Mouse (Mus musculus) forebrain, embryonic 16.5 days (tissue): ENCODE results near the gene Haus8. TPM values are rescaled to one million over a fixed set of nuclear protein-coding genes. Genes with fewer than 3 reads are reported as not detected.
"Not testable (repeated sequence)": the region's sequence is repeated elsewhere in the genome, so short reads cannot be mapped to it uniquely, and the experiment has no call there.

Experiments used
- ATAC-seq: fragments of 200-750 bp; cut with Nextera tagmentation; 2 replicates; pipeline ENCODE4 v1.8.0; 2017; ENCODE audit warnings: mild to moderate bottlenecking, moderate library complexity
- H3K27ac ChIP-seq: fragments of 300-500 bp; sonication (generic); 2 replicates; pipeline ENCODE4 v1.5.1; 2014; ENCODE audit warnings: low read length, control low read depth
- H3K27me3 ChIP-seq: fragments of 300-500 bp; sonication (generic); replicated peaks from 2 replicates; pipeline ENCODE4 v1.6.1; 2014; ENCODE audit warnings: low read length; ENCODE audit not compliant: control insufficient read depth, insufficient read depth
- H3K36me3 ChIP-seq: fragments of 300-500 bp; sonication (generic); 2 replicates; pipeline ENCODE4 v1.6.1; 2014; ENCODE audit not compliant: control insufficient read depth, insufficient read depth
- H3K4me1 ChIP-seq: fragments of 300-500 bp; sonication (generic); replicated peaks from 2 replicates; pipeline ENCODE4 v1.6.1; 2014; ENCODE audit warnings: low read length; ENCODE audit not compliant: control insufficient read depth, insufficient read depth
- H3K4me2 ChIP-seq: fragments of 300-500 bp; sonication (generic); 2 replicates; pipeline ENCODE4 v1.6.1; 2014; ENCODE audit warnings: mild to moderate bottlenecking, low read length, control low read depth
- H3K4me3 ChIP-seq: fragments of 300-500 bp; sonication (generic); replicated peaks from 2 replicates; pipeline ENCODE4 v1.5.1; 2014; ENCODE audit warnings: mild to moderate bottlenecking, low read length, control low read depth
- H3K9ac ChIP-seq: fragments of 300-500 bp; sonication (generic); replicated peaks from 2 replicates; pipeline ENCODE4 v1.6.1; 2014; ENCODE audit warnings: low read depth, low read length, control low read depth
- H3K9me3 ChIP-seq: fragments of 300-500 bp; sonication (generic); 2 replicates; pipeline ENCODE4 v1.6.1; 2016; ENCODE audit warnings: low read length; ENCODE audit not compliant: control insufficient read depth
- whole genome bisulfite sequencing: fragments of 180-500 bp; shearing (Covaris S2); extraction: QIAGEN DNeasy Blood & Tissue Kit; methylation state at CpG from one replicate; pipeline ENCODE4 v1.1.7; 2014; 5-methylcytosine and 5-hydroxymethylcytosine counted together
- polyA plus RNA-seq: library from polyadenylated mRNA; unstranded; fragments of >200 nt; fragmentation: Nextera tagmentation; extraction: Ambion mirVana; gene quantifications from 2 replicates; pipeline ENCODE4 v1.2.1, GENCODE M21; 2015

Haus8 gene
- polyA plus RNA-seq, 1 experiment from 2014 or later: 56.0 TPM

DNA sequence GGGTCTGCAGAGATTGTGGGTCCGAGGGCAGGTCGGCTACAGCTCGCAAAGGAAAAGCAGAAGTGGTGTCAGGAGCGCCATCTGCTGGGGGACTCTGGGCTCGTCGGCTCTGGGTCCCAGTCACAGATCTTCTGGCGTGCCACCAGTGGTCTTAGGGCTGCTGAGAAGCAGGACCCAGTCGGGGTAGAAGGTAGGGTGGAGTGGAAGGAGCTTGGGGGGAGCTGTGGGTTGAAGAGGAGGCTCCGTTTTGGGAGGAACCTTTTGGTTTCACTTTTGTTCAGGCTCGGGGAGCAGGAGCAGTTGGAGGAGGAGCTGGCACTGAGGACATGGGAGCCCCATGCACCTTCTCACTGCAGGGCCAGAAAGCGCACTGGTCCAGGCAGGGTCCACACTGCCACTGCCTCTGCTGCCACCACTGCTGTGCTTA lies 67.2 kb downstream of the Haus8 start:
- ATAC-seq: peak; percentile 47; the same call in 1 of the 2 replicates
- WGBS: 5% methylated on average over 4 of the region's 11 CpGs

More for the DNA sequence above, 67.2 kb downstream of the Haus8 start:
- not testable (repeated sequence) for H3K4me3 ChIP-seq, H3K27me3 ChIP-seq, H3K9ac ChIP-seq, H3K4me1 ChIP-seq, H3K36me3 ChIP-seq, H3K9me3 ChIP-seq, H3K27ac ChIP-seq
- H3K4me2 ChIP-seq: peak overlapping the region; percentile 29; the same call in 1 of the 2 replicates

Other genes starting within 250 kb of the Haus8 start
- gene Myo9b, start 220 bp downstream of the Haus8 start, polyA plus RNA-seq: 19.8 and 23.9 TPM in 2 replicates
- 100 and 115 TPM in 2 replicates for gene Use1, start 93.9 kb upstream of the Haus8 start, polyA plus RNA-seq
- gene Ocel1, start 98.4 kb upstream of the Haus8 start, polyA plus RNA-seq: 7.8 and 8.0 TPM in 2 replicates
- 11.8 and 13.2 TPM in 2 replicates for gene Nr2f6, start 109.0 kb upstream of the Haus8 start, polyA plus RNA-seq
- gene Ushbp1, start 122.9 kb upstream of the Haus8 start, polyA plus RNA-seq: 6.1 and 6.9 TPM in 2 replicates
- 103 and 105 TPM in 2 replicates for gene Babam1, start 123.9 kb upstream of the Haus8 start, polyA plus RNA-seq
- gene Ankle1, start 133.1 kb upstream of the Haus8 start, polyA plus RNA-seq: 12.3 and 18.9 TPM in 2 replicates
- gene Abhd8, start 190.7 kb upstream of the Haus8 start, polyA plus RNA-seq: 113 and 127 TPM in 2 replicates
- 173 and 178 TPM in 2 replicates for gene Mrpl34, start 192.0 kb upstream of the Haus8 start, polyA plus RNA-seq
- gene Dda1, start 196.3 kb upstream of the Haus8 start, polyA plus RNA-seq: 218 and 236 TPM in 2 replicates
- 4.1 and 4.4 TPM in 2 replicates for gene Ano8, start 213.0 kb upstream of the Haus8 start, polyA plus RNA-seq
- gene Gtpbp3, start 215.2 kb upstream of the Haus8 start, polyA plus RNA-seq: 12.1 and 12.6 TPM in 2 replicates
- gene Plvap, start 238.8 kb upstream of the Haus8 start, polyA plus RNA-seq: 3.5 and 4.4 TPM in 2 replicates